Mouse (Mus musculus) MEL (cell line): ENCODE results near the gene Aen. TPM values are rescaled to one million over a fixed set of nuclear protein-coding genes. Genes with fewer than 3 reads are reported as not detected.
A peak's percentile ranks its signal among the peaks of the same experiment; 100 is the strongest.

Experiments used
- DNase-seq: peaks from one replicate; pipeline ENCODE4 v3.0.0; 2011; ENCODE audit warnings: low read depth, low spot score
- H3K27ac ChIP-seq: 2 replicates; pipeline ENCODE4 v1.5.1; 2012; ENCODE audit warnings: low read depth, mild to moderate bottlenecking, control low read depth, low read length, moderate library complexity; ENCODE audit not compliant: control insufficient read depth
- H3K27me3 ChIP-seq, 2 experiments: fragments of 150-350 bp in 1 of 2; sonication (generic) in 1 of 2; 2 replicates each; pipeline ENCODE4 v1.6.1; 2012; ENCODE audit warnings: low read length in 2 of 2, mild to moderate bottlenecking in 2 of 2, improper control_type of control experiment in 1 of 2, moderate library complexity in 1 of 2; ENCODE audit not compliant: insufficient read depth in 2 of 2, control insufficient read depth in 1 of 2
- H3K36me3 ChIP-seq, 2 experiments: 2 replicates each; pipeline ENCODE4 v1.6.1; 2012 to 2014; ENCODE audit warnings: low read length in 2 of 2, improper control_type of control experiment in 1 of 2, inconsistent platforms in 1 of 2, mild to moderate bottlenecking in 1 of 2; ENCODE audit not compliant: insufficient read depth in 2 of 2, control insufficient read depth in 1 of 2
- H3K4me1 ChIP-seq, 2 experiments: fragments of 150-350 bp in 1 of 2; sonication (generic) in 1 of 2; 2 replicates each; pipeline ENCODE4 v1.6.1; 2012; ENCODE audit warnings: low read length in 2 of 2, improper control_type of control experiment in 1 of 2, mild to moderate bottlenecking in 1 of 2; ENCODE audit not compliant: insufficient read depth in 2 of 2, control insufficient read depth in 1 of 2
- H3K4me3 ChIP-seq, 2 experiments: fragments of 150-350 bp in 1 of 2; sonication (generic) in 1 of 2; 2 replicates each; pipeline ENCODE4 v1.5.1; 2012; ENCODE audit warnings: low read depth in 2 of 2, low read length in 2 of 2, mild to moderate bottlenecking in 2 of 2, moderate library complexity in 2 of 2, control low read depth in 1 of 2, improper control_type of control experiment in 1 of 2; ENCODE audit not compliant: control insufficient read depth in 1 of 2, insufficient read depth in 1 of 2
- H3K79me2 ChIP-seq: 2 replicates; pipeline ENCODE4 v1.6.1; 2012; ENCODE audit warnings: mild to moderate bottlenecking, low read length, moderate library complexity; ENCODE audit not compliant: control insufficient read depth, poor library complexity, insufficient read depth
- H3K9ac ChIP-seq: 2 replicates; pipeline ENCODE4 v1.6.1; 2012; ENCODE audit warnings: low read depth, mild to moderate bottlenecking, control low read depth, low read length, moderate library complexity; ENCODE audit not compliant: control insufficient read depth, poor library complexity, severe bottlenecking
- H3K9me3 ChIP-seq: fragments of 150-350 bp; sonication (generic); replicated peaks from 2 replicates; pipeline ENCODE4 v1.6.1; 2012; ENCODE audit warnings: mild to moderate bottlenecking, low read length, improper control_type of control experiment, moderate library complexity; ENCODE audit not compliant: insufficient read depth
- BHLHE40 ChIP-seq: IDR thresholded peaks from 2 replicates; pipeline ENCODE4 v1.6.1; 2012; ENCODE audit warnings: low read depth, mild to moderate bottlenecking, inconsistent platforms, low read length, improper control_type of control experiment, borderline replicate concordance
- CTCF ChIP-seq, 3 experiments: IDR thresholded peaks in 2 of 3; conservative IDR thresholded peaks in 1 of 3; 2 replicates each; pipeline ENCODE4 v1.5.1; 2011 to 2012; ENCODE audit warnings: low read length in 3 of 3, low read depth in 2 of 3, mild to moderate bottlenecking in 2 of 3, improper control_type of control experiment in 1 of 3, inconsistent platforms in 1 of 3, mixed read lengths in 1 of 3, moderate library complexity in 1 of 3; ENCODE audit not compliant: control insufficient read depth in 1 of 3, insufficient read depth in 1 of 3, poor library complexity in 1 of 3, severe bottlenecking in 1 of 3
- E2F4 ChIP-seq: IDR thresholded peaks from 2 replicates; pipeline ENCODE4 v1.6.1; 2011; ENCODE audit warnings: low read depth, low read length, improper control_type of control experiment, borderline replicate concordance
- ELF1 ChIP-seq: IDR thresholded peaks from 2 replicates; pipeline ENCODE4 v1.6.1; 2014; ENCODE audit warnings: low read depth, mild to moderate bottlenecking, inconsistent platforms, low read length, improper control_type of control experiment, moderate library complexity
- EP300 ChIP-seq, 2 experiments: IDR thresholded peaks; 2 replicates each; pipeline ENCODE4 v1.6.1; 2011; ENCODE audit warnings: improper control_type of control experiment in 2 of 2, low read length in 2 of 2, low read depth in 1 of 2, mild to moderate bottlenecking in 1 of 2
- GATA1 ChIP-seq: IDR thresholded peaks from 2 replicates; pipeline ENCODE4 v1.6.1; 2011; ENCODE audit warnings: low read depth, low read length, improper control_type of control experiment
- HCFC1 ChIP-seq: IDR thresholded peaks from 2 replicates; pipeline ENCODE4 v1.6.1; 2012; ENCODE audit warnings: low read depth, mild to moderate bottlenecking, inconsistent platforms, low read length, improper control_type of control experiment, moderate library complexity
- JUND ChIP-seq: IDR thresholded peaks from 2 replicates; pipeline ENCODE4 v1.6.1; 2011; ENCODE audit warnings: low read depth, mild to moderate bottlenecking, improper control_type of control experiment, low read length
- MAFK ChIP-seq: IDR thresholded peaks from 2 replicates; pipeline ENCODE4 v1.6.1; 2011; ENCODE audit warnings: low read depth, mild to moderate bottlenecking, low read length, improper control_type of control experiment, borderline replicate concordance
- MAX ChIP-seq: IDR thresholded peaks from 2 replicates; pipeline ENCODE4 v1.6.1; 2011; ENCODE audit warnings: low read length, improper control_type of control experiment
- MAZ ChIP-seq: IDR thresholded peaks from 2 replicates; pipeline ENCODE4 v1.6.1; 2012; ENCODE audit warnings: low read depth, mild to moderate bottlenecking, inconsistent platforms, low read length, improper control_type of control experiment
- MEF2A ChIP-seq: IDR thresholded peaks from 2 replicates; pipeline ENCODE4 v1.6.1; 2014; ENCODE audit warnings: low read depth, mild to moderate bottlenecking, inconsistent platforms, low read length, improper control_type of control experiment; ENCODE audit not compliant: poor library complexity, insufficient replicate concordance, severe bottlenecking; ENCODE audit errors: extremely low read depth
- MXI1 ChIP-seq: IDR thresholded peaks from 2 replicates; pipeline ENCODE4 v1.6.1; 2011; ENCODE audit warnings: mild to moderate bottlenecking, low read depth, low read length, improper control_type of control experiment
- MYC ChIP-seq: IDR thresholded peaks from 2 replicates; pipeline ENCODE4 v1.6.1; 2011; ENCODE audit warnings: low read depth, mild to moderate bottlenecking, low read length, improper control_type of control experiment, moderate library complexity
- NELFE ChIP-seq: IDR thresholded peaks from 2 replicates; pipeline ENCODE4 v1.6.1; 2011; ENCODE audit warnings: low read depth, low read length, improper control_type of control experiment
- POLR2A ChIP-seq, 2 experiments: IDR thresholded peaks; 2 replicates each; pipeline ENCODE4 v1.6.1; 2011 to 2012; ENCODE audit warnings: low read length in 2 of 2, mild to moderate bottlenecking in 2 of 2, control low read depth in 1 of 2, improper control_type of control experiment in 1 of 2, low read depth in 1 of 2, moderate library complexity in 1 of 2; ENCODE audit not compliant: control insufficient read depth in 1 of 2, insufficient read depth in 1 of 2, poor library complexity in 1 of 2
- POLR2AphosphoS2 ChIP-seq: IDR thresholded peaks from 2 replicates; pipeline ENCODE4 v1.6.1; 2011; ENCODE audit warnings: low read length, improper control_type of control experiment
- RAD21 ChIP-seq: IDR thresholded peaks from 2 replicates; pipeline ENCODE4 v1.6.1; 2011; ENCODE audit warnings: mild to moderate bottlenecking, low read depth, low read length, improper control_type of control experiment
- RCOR1 ChIP-seq: IDR thresholded peaks from 2 replicates; pipeline ENCODE4 v1.6.1; 2012; ENCODE audit warnings: low read depth, mild to moderate bottlenecking, inconsistent platforms, low read length, improper control_type of control experiment
- SMC3 ChIP-seq: IDR thresholded peaks from 2 replicates; pipeline ENCODE4 v1.6.1; 2011; ENCODE audit warnings: low read depth, low read length, improper control_type of control experiment
- TBP ChIP-seq: IDR thresholded peaks from 2 replicates; pipeline ENCODE4 v1.8.0; 2011; ENCODE audit warnings: low read depth, low read length, improper control_type of control experiment
- UBTF ChIP-seq: IDR thresholded peaks from 2 replicates; pipeline ENCODE4 v1.6.1; 2012; ENCODE audit warnings: low read depth, mild to moderate bottlenecking, inconsistent platforms, low read length, improper control_type of control experiment, moderate library complexity, borderline replicate concordance; ENCODE audit not compliant: insufficient read depth
- USF2 ChIP-seq, 2 experiments: IDR thresholded peaks; 2 replicates each; pipeline ENCODE4 v1.6.1; 2011 to 2012; ENCODE audit warnings: improper control_type of control experiment in 2 of 2, low read length in 2 of 2, borderline replicate concordance in 1 of 2, inconsistent platforms in 1 of 2, low read depth in 1 of 2, mild to moderate bottlenecking in 1 of 2; ENCODE audit not compliant: insufficient read depth in 1 of 2
- ZNF384 ChIP-seq: IDR thresholded peaks from 2 replicates; pipeline ENCODE4 v1.6.1; 2012; ENCODE audit warnings: low read depth, mild to moderate bottlenecking, inconsistent platforms, low read length, improper control_type of control experiment
- polyA plus RNA-seq, 2 experiments: library from polyadenylated mRNA; stranded (reverse) in 1 of 2; unstranded in 1 of 2; fragments of >175 nt in 1 of 2; fragments of >200 nt in 1 of 2; gene quantifications; 2 replicates each; pipeline versions ENCODE4 v1.2.1 to v1.2.4; 2012; ENCODE audit warnings: low replicate concordance in 2 of 2, low read depth in 1 of 2; ENCODE audit not compliant: insufficient read length in 2 of 2, insufficient read depth in 1 of 2, missing spikeins in 1 of 2
- total RNA-seq: library from RNA; depleted of rRNA; stranded (reverse); fragments of 300-350 nt; gene quantifications from 2 replicates; pipeline ENCODE4 v1.2.3, GENCODE M21; 2012

The Aen gene
- total and polyA plus RNA-seq, 3 experiments: 95.9 to 97.7 TPM; not detected in 1

GRCm38 (mm10) chr7:78895653-78896333 lies at the start of gene Aen (continued):
- TF ChIP-seq POLR2A (IDR thresholded peaks at IDR 0.05; ENCODE audit: control insufficient read depth in 1 of 2, insufficient read depth in 1 of 2, low read depth in 1 of 2, low read length in 2 of 2, poor library complexity in 1 of 2): peak; percentile 38 to 92; a peak in 2 of 4 replicates
- TF ChIP-seq NELFE: peak; percentile 78
- peak; percentile 97 for TF ChIP-seq TBP
- no peak; the same call in 1 of the 2 replicates for TF ChIP-seq ZNF384
- TF ChIP-seq, all 39 proteins: peak for 14

DNA sequence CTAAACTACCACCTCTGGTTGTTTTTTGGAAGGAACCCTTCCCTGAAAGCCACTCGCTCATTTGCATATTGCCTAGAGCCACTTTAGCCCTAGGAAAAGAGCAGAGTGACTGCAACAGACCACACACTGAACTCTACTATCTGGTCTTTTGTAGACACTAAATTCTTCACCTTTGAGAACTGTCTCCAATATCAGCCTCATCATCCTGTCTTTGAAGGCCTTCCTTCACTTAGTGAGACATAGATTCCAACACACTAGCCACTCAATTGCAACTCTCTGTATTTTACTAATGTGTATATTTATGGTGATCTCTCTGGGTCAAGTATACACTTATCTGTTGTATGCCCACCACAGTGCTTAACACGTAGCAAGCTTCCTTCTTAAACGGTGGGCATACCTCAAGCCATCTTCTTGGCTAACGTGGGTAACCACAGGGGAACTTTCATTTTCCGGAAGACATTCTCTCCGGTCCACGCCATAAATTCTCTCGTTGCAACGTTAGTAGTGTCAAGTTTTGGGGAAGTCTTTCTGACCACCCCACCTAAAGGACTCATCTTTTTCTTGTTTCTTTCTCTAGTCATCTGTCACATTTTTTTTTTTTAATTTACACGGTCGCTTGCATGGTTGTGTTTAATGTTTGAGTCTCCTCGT lies 49.5 kb upstream of the Aen start:
- DNase-seq: peak; percentile 53
- H3K4me3 ChIP-seq: peak overlapping the region; percentile 94 to 99
- H3K27ac ChIP-seq: peak overlapping the region; percentile 86
- peaks cover 16% of the 10 kb centered on the region for H3K79me2 ChIP-seq
- H3K9ac ChIP-seq: peak overlapping the region; percentile 99
- no peaks in the 10 kb centered on the region for H3K27me3 ChIP-seq
- peaks cover 2 to 17% of the 10 kb centered on the region in 2 experiments for H3K36me3 ChIP-seq
- TF ChIP-seq MEF2A (no peak), POLR2AphosphoS2 (peak; percentile 10; the same call in 1 of the 2 replicates), HCFC1 (no peak)
- no peaks in the 10 kb centered on the region for H3K9me3 ChIP-seq
- peaks cover 0 to 11% of the 10 kb centered on the region in 2 experiments for H3K4me1 ChIP-seq

DNA sequence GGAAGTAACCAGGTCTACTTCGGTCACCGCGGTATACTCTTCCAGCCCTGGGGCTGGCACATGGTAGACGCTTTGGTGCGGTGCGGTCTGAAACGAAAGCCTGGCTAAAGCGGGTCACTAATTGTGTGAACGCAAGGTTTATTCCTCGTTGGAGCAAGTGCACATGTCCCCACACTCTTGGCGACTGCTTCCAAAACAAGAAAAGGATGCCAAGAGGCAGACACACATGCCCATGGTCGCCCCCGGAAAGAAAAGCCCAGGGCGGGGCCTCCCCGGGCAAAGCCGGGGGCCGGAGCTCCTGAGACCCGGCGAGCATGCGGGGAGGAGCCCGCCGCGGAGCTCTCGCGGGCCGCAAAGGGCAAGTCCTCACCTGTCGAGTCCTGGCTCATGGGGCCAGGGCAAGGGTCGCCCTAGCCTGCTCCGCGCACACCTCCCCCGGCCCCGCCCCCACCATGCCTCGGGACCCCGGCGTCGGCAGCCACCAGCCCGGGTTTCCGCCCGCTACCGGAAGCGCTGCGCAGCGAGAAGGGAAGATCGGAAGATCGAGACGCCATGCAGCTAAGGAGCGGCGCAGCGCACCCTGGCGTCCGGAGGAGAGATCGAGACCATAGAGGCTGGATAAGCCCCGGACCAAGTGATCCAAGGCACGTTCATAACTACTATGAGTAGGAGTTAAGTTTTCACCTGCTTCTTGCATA lies 48.8 kb upstream of the Aen start, which contains the start of gene Det1:
Gene Det1, minus strand, starts transcription at position 527 of the 698 bp plus-strand sequence.
- Histone ChIP-seq H3K27ac (peak within 1 kb of the TSS; percentile 86), H3K27me3 (0 out of 4 replicates have a peak, but pooled peaks cover 0 to 2% of the 10 kb centered on the region in 2 experiments), H3K4me1 (peaks cover 0 to 11% of the 10 kb centered on the region in 2 experiments), H3K36me3 (peaks cover 0 to 17% of the 10 kb centered on the region in 2 experiments; a peak in 3 of 4 replicates), H3K9me3 (no peaks in the 10 kb centered on the region), H3K79me2 (peaks cover 16% of the 10 kb centered on the region), H3K4me3 (peak within 1 kb of the TSS; percentile 94 to 99), H3K9ac (peak within 1 kb of the TSS; percentile 99)
- peak; percentile 95 for DNase-seq
- TF ChIP-seq MYC (peak; percentile 90), MAZ (no peak; the same call in 1 of the 2 replicates), TBP (no peak), POLR2A (IDR thresholded peaks at IDR 0.05; ENCODE audit: control insufficient read depth in 1 of 2, insufficient read depth in 1 of 2, low read depth in 1 of 2, low read length in 2 of 2, poor library complexity in 1 of 2) (peak; percentile 68 to 78), UBTF (no peak), NELFE (peak; percentile 74), CTCF (IDR thresholded peaks at IDR 0.05 in 2 of 3, conservative IDR thresholded peaks at IDR 0.05 in 1 of 3; ENCODE audit: control insufficient read depth in 1 of 3, insufficient read depth in 1 of 3, low read depth in 2 of 3, low read length in 3 of 3, poor library complexity in 1 of 3, severe bottlenecking in 1 of 3) (peak; percentile 83 to 91 (median 85)), RCOR1 (no peak), JUND (no peak), EP300 (IDR thresholded peaks at IDR 0.05; ENCODE audit: low read depth in 1 of 2, low read length in 2 of 2) (peak in 1 of 2 experiments; percentile 20; a peak in 1 of 4 replicates), MAX (peak; percentile 69), ELF1 (peak; percentile 72; the same call in 1 of the 2 replicates), GATA1 (0 out of 2 replicates have a peak, but pooled peaks have one; percentile 14), MAFK (no peak), BHLHE40 (no peak), SMC3 (peak; percentile 32), RAD21 (no peak), MXI1 (peak; percentile 72), USF2 (IDR thresholded peaks at IDR 0.05; ENCODE audit: borderline replicate concordance in 1 of 2, insufficient read depth in 1 of 2, low read depth in 1 of 2, low read length in 2 of 2) (no peak), E2F4 (0 out of 2 replicates have a peak, but pooled peaks have one; percentile 53)
